Mouse (Mus musculus) frontal cortex, postnatal 14 days (tissue): ENCODE results near the gene Epm2aip1.

Source experiments
- DNase-seq, 2 experiments: peaks; one replicate each; pipeline ENCODE4 v3.0.0; 2022; ENCODE audit warnings: low spot score in 2 of 2

The Epm2aip1 gene

DNA sequence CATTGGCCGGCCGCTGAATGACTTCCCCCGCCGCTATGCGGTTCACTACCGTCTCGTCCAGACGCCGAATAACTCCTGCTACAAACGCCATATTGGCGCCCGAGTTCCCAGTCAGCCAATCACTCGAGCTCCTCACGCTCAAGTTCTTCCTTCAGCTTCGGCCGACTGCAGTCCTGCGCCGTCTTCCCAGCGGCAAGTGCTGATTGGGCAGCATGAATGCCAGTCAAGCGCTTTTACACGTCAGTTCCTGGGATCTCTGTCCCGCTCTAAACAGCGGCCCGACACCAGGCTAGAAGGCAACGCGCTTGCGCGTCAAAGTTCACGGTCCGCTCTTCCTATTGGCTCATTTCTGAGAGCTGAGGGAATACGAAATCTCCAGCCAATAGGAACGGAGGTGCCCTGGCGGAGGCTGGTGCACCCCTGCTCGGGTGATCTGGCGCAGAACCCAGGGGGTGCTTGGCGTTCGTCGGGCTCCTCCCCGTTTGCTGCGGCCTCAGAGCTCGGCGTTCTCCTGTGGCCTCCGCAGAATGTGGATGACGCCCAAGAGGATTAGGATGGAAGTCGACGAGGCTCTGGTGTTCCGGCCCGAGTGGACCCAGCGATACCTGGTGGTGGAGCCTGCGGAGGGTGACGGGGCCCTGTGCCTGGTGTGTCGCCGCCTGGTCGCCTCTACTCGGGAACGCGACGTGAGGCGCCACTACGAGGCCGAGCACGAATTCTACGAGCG is at the start of gene Epm2aip1, which contains the start of gene Mlh1:
TSS of gene Epm2aip1 (plus strand) at position 496 of the 727 bp plus-strand sequence.
TSS of gene Mlh1 (minus strand) at position 358 of the 727 bp plus-strand sequence.
- DNase-seq = peak; percentile 98 to 99

DNA sequence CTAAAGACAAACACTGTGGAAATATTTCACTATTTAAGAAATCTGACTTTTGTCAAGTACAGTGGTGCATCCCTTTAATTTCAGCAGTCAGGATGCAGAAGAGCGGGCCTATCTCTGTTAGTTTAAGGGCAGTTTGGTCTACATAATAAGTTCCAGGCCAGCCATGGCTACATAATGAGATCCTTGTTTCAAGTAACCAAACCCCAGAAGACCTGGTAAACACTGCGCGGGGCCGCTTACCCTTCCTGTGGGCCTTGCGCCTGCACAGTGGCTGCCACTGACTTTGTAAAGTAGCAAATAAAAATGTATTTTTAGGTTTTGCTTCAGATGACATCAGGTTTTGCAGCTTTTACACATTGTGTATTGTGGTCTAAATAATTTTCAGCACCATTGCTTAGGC is 48.3 kb upstream of the Epm2aip1 start:
- DNase-seq = no peak

DNA sequence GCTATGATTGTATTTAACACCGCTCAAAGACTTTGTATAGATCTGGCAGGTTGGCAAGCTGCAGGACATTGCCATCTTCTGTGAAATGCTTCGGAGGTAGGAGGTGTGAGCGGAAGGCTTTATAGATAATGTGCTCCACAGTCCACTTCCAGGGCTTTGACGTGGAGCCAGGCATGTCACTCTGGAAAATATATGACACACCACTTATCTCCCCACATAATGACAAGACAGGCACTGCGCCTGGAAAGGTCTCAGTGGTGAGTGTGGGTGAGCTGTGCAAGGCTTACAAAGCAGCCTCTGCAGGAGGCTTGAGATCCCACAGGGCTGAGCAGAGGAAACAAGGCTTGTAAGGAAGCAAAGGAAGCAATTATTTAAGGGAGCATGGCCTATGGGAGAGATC is 43.3 kb upstream of the Epm2aip1 start:
- DNase-seq = no peak

DNA sequence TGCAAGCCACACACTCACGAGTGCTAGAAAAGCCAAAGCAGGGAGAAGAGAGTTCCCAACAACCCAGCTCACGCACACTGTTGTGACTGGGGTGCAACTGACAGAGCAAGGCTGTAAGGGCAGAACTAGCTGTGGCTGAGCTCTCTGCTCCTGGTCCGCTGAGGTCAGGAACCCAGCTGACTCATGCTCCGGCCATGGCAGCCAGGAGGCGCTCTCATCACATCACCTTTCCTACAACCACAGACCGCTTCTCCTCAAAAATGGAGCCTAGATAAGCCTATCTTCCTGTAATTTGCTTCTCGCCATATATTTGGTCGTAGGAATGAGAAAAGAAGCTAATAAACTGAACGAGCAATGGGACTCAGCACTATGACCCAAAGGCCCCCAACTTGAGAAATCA is 37.0 kb upstream of the Epm2aip1 start:
- DNase-seq = no peak

DNA sequence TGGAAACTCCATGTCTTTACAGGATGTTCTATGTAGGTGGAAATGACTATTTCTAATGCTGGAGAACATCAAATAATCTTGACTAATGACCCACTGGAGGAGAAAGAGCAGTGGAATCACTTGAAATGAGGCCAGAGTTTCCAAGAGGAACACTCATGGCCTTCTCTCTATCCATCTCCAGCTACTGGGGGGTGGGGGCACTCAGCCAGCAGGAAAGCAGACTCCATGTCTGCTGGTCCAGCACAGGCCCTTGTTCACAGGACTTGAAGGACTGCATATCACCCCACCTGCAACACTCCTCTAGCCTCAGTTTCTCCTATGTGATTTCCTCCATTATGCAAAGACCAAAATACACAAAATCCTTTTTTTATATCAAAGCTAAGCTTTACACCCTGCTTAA is 34.0 kb upstream of the Epm2aip1 start:
- DNase-seq = no peak

DNA sequence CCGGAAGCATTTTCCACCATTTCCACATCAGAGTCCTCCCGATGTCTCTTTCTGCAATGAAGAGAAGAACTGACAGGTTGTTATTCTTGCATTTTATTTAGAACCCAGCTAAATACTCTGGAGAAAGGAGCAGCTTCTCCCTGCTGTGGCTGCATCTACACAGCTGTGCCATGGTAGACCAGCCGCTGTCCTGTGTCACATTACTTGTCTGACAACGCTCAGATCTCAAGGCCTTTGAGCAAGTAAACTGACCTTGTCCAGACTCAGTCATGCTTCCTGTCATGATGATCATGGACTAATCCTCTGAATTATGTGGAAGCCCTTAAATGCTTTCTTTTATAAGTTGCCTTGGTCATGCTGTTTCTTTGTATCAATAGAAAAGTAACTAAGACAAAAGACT is 31.9 kb upstream of the Epm2aip1 start:
- no peak for DNase-seq

DNA sequence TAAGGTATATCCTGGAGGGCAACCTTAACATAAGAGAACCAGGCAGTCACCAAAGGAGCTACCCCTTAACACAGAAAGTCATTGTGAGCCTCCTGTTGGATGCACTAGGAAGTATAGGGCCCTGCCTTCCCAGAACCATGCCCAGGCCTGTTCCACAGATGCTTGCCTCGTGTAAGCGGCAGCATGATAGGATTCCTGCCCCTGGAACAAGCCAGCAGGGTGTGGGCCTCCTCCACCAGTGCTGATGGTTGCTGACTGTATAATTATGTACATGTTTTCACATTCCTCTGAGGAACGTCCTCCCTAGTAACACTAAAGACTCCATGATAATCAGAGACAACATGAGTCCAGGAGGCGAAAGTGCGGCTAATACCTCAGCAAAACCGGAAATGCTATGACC is 28.3 kb upstream of the Epm2aip1 start:
- DNase-seq = no peak

DNA sequence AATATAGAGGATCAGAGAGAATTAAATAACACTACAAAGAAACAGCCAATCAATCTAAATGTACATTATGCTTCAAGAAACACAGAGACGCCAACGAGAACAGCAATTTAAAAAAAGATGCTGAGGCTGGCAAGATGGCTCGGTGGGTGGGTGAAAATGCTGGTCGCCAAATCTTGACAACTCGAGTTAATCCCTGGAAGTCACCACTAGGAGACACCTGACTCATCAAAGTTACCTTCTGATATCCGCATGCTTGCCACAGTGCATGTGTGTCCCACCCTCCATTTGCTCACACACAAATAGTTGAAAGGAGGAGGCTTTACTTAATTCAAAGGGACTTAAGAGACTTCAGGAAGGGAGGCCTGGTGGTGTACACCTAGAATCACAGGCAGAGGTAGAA is 26.2 kb upstream of the Epm2aip1 start:
- no peak for DNase-seq

DNA sequence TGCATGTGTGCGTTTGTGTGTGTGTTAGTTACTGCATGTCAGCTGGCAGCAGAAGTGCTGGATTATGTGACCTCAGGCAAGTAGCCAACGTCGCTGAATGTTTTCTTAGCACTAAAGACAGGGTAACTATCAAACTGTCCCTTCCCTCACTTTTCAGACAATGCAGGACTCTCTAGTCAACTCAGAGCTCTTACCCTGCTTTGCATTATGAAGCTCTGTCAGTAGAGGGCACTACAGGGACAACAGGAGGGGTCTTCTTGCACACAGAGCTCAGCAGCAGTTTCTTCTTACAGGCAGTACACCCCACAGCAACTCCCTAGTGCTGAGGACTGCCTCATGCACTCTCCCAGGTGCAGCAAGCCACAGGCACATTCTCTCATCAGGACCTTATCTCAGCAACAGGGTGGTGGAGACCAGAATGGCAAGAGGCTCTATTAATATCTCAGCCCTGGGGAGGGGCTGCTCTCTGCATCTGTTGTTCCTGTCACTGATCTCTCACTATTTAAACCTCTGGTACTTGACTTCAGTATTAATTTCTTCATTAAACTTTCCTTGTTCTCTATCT is 24.0 kb upstream of the Epm2aip1 start:
- DNase-seq = no peak

DNA sequence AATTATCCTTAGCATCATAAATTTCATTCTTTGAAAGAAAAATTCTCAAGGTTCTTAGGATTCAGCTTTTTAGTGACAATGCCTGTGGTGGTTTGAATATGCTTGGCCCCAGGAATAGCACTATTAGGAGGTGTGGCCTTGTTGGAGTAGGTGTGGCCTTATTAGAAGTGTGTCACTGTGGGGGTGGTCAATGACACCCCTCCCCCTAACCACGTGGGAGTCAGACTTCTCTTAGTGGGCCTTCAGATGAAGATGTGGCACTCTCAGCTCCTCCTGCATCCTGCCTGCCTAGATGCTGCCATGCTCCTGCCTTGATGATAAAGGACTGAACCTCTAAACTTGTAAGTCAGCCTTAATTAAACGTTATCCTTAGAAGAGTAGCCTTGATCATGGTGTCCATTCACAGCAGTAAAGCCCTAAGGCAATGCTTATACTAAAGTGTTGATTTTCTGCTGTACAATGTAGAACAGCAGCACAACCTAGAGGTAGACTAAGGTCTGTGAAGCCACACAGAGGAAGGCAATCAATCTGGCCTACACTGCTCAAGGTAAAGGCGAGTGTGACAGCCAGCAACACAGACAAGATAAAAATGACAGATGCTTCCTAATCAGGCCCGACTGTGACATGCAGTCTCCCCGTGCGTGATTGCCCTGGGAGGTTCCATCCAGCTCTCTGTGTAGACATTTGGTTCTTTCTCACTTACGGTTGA is 19.4 kb upstream of the Epm2aip1 start:
- DNase-seq = no peak

DNA sequence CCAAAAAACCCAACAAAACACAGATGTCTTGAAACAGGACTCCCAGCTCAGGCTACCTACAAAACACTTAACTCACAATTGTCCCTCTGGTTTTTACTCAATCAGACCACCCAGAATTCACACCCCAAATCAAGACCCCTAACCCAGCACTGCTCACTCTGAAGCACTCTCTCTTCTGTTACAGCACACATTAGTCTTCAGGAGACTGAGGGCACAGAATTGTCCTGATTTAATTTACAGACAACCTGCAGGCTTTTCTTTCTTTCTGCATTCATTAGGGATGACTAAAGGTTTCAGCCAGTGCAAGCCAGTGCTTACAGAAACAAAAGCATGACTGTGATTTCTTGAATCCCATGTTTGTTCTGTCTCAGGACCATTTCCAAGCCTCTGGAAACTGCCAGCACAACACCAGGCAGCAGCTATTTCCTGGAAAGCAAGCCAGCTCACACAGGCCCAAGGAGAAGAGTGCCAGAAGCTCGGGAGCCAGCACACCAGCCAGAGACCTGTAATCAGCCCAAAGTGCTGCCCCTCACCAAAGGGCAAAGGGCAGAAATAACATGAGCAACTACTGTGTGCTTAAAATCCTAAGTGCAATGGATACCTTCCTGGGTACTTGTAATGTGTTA is 11.3 kb upstream of the Epm2aip1 start:
- DNase-seq = peak in 1 of 2 experiments; percentile 11

DNA sequence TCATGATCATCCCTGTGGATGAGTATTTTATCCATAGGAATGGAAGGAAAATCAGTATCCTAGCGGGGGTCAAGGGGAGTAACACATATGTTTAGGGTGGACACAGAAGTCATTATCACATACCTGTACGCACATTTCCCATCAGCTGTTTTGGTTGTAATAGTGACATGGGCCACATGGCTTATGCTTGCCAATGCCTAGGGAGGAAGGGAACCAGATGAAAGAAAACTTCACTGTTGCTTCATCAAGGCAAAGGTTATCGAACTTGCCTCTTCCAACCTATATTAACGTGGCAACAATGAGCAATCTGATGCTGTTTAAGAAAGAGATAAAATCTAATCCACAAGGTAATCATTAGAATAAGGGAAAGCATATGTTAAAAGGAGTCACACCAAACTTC is 10.4 kb upstream of the Epm2aip1 start:
- DNase-seq = no peak

DNA sequence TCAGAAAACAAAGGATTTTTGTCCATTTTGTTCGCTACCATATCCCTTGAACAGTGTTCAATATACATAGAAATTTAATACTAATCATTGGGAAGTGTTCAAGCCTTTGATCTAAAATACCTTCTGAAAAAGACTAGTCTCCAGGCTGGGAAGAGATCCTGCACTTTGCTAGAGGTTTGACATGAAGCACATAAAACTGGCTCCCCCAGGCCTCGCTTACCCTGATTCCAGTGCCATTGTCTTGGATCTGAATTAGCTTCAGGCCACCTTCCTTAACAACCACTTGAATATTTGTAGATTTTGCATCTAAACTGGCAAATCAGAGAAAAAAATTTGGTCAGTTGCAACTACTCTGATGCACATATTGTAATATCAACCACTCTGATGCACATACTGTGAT is 3.7 kb upstream of the Epm2aip1 start:
- DNase-seq = no peak

DNA sequence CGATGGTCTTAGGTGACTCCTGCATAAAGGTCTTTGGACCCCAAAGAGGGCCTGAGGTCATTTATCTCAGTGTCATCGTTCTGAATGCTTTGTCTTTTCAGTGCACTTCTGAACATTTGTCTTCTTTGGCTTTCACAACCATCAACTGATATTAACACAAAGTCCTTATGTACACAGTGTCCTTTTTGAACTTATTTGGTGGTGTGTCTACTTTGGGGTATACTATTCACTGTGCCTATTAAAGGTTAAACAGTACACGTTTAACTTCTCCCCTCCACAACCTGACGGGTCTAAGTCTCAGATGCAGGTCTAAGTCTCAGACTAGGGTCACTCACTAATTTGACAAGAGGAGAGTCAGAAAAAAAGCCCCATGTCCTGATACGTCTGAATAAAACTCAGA is 1.1 kb upstream of the Epm2aip1 start:
- DNase-seq = no peak

DNA sequence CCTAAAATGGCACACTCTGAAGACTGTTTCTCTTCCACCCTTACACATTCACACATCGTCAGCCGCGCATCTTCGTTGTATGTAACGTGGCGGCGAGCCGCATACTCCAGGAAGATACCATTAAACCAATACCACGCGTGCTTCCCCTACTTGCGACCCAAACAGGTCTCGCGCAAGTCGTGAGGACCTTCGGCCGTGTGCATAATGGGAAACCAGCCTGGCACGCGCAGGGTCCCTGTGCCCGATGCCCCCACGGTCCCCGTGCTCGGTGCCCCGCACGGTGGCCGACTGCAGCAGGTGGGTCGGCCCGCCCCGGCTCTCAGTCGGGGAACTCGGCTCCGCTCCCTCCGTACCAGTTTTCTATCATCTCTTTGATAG is 684 bp upstream of the Epm2aip1 start:
- no peak for DNase-seq

DNA sequence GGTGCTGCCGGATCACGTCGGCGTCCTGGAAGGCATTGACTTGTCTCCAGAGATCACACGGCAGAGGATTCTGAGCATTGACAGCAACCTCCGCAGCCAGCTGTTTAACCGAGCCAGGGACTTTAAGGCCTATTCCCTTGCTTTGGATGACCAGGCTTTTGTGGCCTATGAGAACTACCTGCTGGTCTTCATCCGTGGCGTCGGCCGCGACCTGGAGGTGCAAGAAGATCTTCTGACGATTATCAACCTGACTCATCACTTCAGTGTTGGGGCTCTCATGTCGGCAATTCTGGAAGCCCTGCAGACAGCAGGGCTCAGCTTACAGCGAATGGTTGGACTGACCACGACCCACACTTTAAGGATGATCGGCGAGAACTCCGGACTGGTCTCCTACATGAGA is 627 bp downstream of the Epm2aip1 start:
- no peak for DNase-seq

DNA sequence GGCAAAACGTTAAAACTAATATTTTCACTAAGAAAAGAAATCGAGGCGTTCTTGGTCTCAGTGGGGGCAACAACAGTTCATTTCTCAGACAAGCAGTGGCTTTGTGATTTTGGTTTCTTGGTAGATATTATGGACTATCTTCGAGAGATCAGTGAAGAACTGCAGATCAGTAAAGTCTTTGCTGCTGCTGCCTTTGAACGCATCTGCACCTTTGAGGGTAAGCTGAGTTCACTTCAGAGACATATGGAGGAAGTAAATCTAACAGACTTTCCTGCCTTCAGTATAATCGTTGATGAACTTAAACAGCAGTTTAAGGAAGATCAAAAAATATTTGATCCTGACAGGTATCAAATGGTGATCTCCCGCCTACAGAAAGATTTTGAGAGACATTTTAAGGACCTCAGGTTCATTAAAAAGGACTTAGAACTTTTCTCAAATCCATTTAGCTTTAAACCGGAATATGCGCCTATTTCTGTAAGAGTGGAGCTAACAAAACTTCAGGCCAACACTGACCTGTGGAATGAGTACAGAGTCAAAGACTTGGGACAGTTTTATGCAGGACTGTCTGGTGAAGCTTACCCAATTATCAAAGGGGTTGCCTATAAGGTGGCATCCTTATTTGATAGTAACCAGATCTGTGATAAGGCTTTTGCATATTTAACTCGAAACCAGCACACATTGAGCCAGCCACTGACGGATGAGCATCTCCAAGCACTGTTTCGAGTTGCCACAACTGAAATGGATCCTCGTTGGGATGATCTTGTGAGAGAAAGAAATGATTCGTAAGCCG is 1.5 kb downstream of the Epm2aip1 start:
- DNase-seq = no peak

DNA sequence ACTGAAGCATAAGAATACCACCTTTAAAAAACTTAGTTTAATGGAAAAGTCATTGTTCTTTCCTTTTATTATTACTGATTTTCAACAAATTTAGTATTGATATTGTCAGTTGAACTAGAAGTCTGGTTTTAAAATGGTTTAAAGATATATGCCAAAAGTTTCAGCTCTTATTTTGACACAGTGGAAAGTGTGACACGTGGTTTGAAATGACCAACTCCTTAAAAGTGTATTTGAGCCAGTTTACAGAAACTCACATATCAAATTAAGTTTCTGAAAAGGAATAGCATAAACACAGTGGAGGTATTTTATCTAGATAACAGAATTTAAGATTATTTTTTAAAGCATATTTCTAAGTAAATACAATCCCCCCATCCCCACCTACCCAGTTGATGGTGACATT is 2.2 kb downstream of the Epm2aip1 start:
- DNase-seq = no peak

DNA sequence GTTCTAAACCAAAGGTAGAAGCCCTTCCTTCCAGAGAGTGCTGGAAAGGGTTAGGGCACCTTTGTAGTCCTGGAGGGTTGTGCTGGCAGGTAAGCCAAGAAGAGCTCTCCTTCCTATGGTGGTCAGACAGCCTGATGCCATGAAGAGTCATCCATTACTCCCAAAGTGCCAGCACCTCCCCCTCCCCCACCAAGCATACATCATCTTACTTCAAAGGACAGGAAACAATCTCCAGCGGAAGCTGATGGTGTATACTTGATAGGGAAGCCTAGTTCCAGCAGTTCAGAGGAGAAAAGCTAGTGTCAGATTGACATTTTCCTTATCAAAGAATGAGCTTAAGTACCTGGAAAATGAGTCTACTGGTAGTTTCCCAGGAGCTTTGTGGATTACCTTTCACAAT is 3.4 kb downstream of the Epm2aip1 start:
- no peak for DNase-seq

DNA sequence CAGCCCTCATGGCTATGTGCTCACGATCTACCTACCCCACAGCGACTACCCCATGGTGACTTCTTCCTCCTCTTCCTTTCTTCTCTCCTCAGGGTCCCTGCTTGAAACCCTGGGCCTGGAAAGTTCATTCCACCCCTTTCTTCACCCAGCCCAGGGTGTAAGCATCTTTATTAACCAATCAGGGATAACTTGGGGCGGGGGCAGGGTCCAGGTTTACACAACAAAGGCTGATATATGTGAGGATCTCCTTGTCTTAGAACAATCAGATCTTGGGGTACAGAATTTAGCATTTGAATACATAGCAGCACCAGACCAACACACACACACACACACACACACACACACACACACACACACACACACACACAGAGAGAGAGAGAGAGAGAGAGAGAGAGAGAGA is 13.3 kb downstream of the Epm2aip1 start:
- DNase-seq = no peak

DNA sequence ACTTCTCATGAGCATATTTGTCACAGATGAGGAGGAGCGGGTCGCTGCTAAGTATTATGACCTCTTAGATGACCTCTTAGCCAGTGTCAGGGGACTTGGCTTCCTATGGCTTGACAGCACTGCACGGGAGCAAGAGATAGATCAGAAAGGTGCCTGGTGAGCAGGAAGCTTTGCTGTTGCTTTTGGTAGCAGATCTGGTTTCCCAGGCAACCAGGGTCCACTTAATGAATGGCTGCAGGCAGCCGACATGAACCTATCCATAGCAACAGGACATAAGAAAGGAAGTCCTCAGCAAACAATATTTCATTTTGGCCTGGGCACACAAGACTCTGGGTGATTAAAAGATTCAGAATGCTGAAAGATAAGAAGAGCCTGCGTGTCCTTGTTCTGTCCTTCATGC is 13.9 kb downstream of the Epm2aip1 start:
- DNase-seq = no peak

DNA sequence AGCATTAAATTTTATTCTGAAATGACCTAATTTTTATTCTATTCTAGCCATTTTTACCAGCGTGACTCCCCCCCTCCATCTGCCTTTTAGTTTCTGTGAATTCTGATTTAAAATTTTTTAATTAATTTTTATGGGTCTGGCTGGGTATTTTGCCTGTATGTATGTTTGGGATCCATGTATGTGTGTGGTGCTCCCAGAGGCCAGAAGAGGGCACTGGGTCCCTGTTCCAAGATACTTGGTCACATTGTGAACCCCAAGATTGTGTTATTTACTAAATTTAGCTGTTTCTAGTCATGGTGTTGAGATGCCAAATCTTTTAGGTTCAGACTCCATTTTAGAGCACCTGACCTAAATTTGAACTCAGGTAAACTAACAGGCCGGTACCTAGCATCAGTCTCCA is 14.7 kb downstream of the Epm2aip1 start:
- no peak for DNase-seq
